Mouse (Mus musculus) intestine, postnatal 0 days (tissue): Measurements from ENCODE around the gene Dusp5. TPM values are rescaled to one million over a fixed set of nuclear protein-coding genes. Genes with fewer than 3 reads are reported as not detected.
"Not testable (repeated sequence)": the region's sequence is repeated elsewhere in the genome, so short reads cannot be mapped to it uniquely, and the experiment has no call there.

Source experiments
- ATAC-seq: fragments of 200-750 bp; cut with Nextera tagmentation; 2 replicates; pipeline ENCODE4 v1.8.0; 2017; ENCODE audit warnings: mild to moderate bottlenecking, moderate TSS enrichment, moderate library complexity
- H3K27ac ChIP-seq: fragments of 300-500 bp; sonication (generic); 2 replicates; pipeline ENCODE4 v1.5.1; 2014; ENCODE audit warnings: mild to moderate bottlenecking, low read depth, low read length, moderate library complexity
- H3K27me3 ChIP-seq: fragments of 300-500 bp; sonication (generic); replicated peaks from 2 replicates; pipeline ENCODE4 v1.6.1; 2014; ENCODE audit warnings: low read length, mixed read lengths; ENCODE audit not compliant: control insufficient read depth, insufficient read depth
- H3K36me3 ChIP-seq: fragments of 300-500 bp; sonication (generic); 2 replicates; pipeline ENCODE4 v1.6.1; 2014; ENCODE audit warnings: mild to moderate bottlenecking, moderate library complexity; ENCODE audit not compliant: control insufficient read depth, insufficient read depth
- H3K4me1 ChIP-seq: fragments of 300-500 bp; sonication (generic); replicated peaks from 2 replicates; pipeline ENCODE4 v1.6.1; 2014; ENCODE audit warnings: antibody characterized with exemption, low read length, mixed read lengths; ENCODE audit not compliant: control insufficient read depth, insufficient read depth
- H3K4me2 ChIP-seq: fragments of 300-500 bp; sonication (generic); replicated peaks from 2 replicates; pipeline ENCODE4 v1.6.1; 2014; ENCODE audit warnings: low read depth, mild to moderate bottlenecking, moderate library complexity
- H3K4me3 ChIP-seq: fragments of 300-500 bp; sonication (generic); 2 replicates; pipeline ENCODE4 v1.5.1; 2014; ENCODE audit warnings: low read depth, low read length
- H3K9ac ChIP-seq: fragments of 300-500 bp; sonication (generic); 2 replicates; pipeline ENCODE4 v1.6.1; 2014; ENCODE audit warnings: mild to moderate bottlenecking, low read depth, low read length
- H3K9me3 ChIP-seq: fragments of 300-500 bp; sonication (generic); 2 replicates; pipeline ENCODE4 v1.6.1; 2016; ENCODE audit warnings: mixed run types; ENCODE audit not compliant: control insufficient read depth
- CTCF ChIP-seq: sonication (generic); IDR thresholded peaks from 2 replicates; pipeline ENCODE4 v1.5.1; 2016; ENCODE audit warnings: low read depth, mild to moderate bottlenecking, control low read depth, antibody characterized with exemption, moderate library complexity
- WGBS: fragments of 180-500 bp; shearing (Covaris S2); extraction: QIAGEN DNeasy Blood & Tissue Kit; methylation state at CpG from one replicate; pipeline ENCODE4 v1.1.7; 2014; 5-methylcytosine and 5-hydroxymethylcytosine counted together
- polyA plus RNA-seq: library from polyadenylated mRNA; unstranded; fragments of >200 nt; fragmentation: Nextera tagmentation; extraction: Ambion mirVana; gene quantifications from 2 replicates; pipeline ENCODE4 v1.2.1, GENCODE M21; 2015

Dusp5 gene
- polyA plus RNA-seq, 1 experiment from 2014 or later, result 12.4 TPM

- Histone ChIP-seq H3K9ac (no peak overlapping the region), H3K36me3 (no peaks in the 10 kb centered on the region), H3K4me2 (no peak overlapping the region), H3K27me3 (no peaks in the 10 kb centered on the region), H3K4me1 (0 out of 2 replicates have a peak, but pooled peaks cover 4% of the 10 kb centered on the region), H3K9me3 (no peaks in the 10 kb centered on the region), H3K27ac (no peak overlapping the region), H3K4me3 (no peak overlapping the region)
- ATAC-seq, result no peak
- WGBS, result 76% methylated on average over 8 of the region's 8 CpGs
- TF ChIP-seq CTCF, result no peak
Observed at GRCm38 (mm10) chr19:53574131-53574530, 45.2 kb downstream of the Dusp5 start.

GRCm38 (mm10) chr19:53574546-53574945 lies 45.6 kb downstream of the Dusp5 start:
- WGBS, result 84% methylated on average over 7 of the region's 7 CpGs
- no peak for ATAC-seq

GRCm38 (mm10) chr19:53575296-53576010 lies 46.5 kb downstream of the Dusp5 start:
- Histone ChIP-seq H3K4me3 (no peak overlapping the region), H3K9me3 (no peaks in the 10 kb centered on the region), H3K4me2 (no peak overlapping the region), H3K9ac (no peak overlapping the region), H3K4me1 (0 out of 2 replicates have a peak, but pooled peaks cover 4% of the 10 kb centered on the region), H3K36me3 (no peaks in the 10 kb centered on the region), H3K27me3 (no peaks in the 10 kb centered on the region), H3K27ac (no peak overlapping the region)
- TF ChIP-seq CTCF, result no peak
- WGBS, result 76% methylated on average over 4 of the region's 4 CpGs
- no peak for ATAC-seq

More at GRCm38 (mm10) chr19:53574546-53574945, 45.6 kb downstream of the Dusp5 start:
- TF ChIP-seq CTCF, result no peak
- Histone ChIP-seq H3K27me3 (no peaks in the 10 kb centered on the region), H3K9me3 (no peaks in the 10 kb centered on the region), H3K4me1 (0 out of 2 replicates have a peak, but pooled peaks cover 4% of the 10 kb centered on the region), H3K4me2 (no peak overlapping the region), H3K27ac (no peak overlapping the region), H3K9ac (no peak overlapping the region), H3K36me3 (no peaks in the 10 kb centered on the region), H3K4me3 (no peak overlapping the region)

- no peak for ATAC-seq
- no peaks in the 10 kb centered on the region for H3K9me3 ChIP-seq
- H3K27ac ChIP-seq, result no peak overlapping the region
- no peak overlapping the region for H3K9ac ChIP-seq
- 0 out of 2 replicates have a peak, but pooled peaks cover 4% of the 10 kb centered on the region for H3K4me1 ChIP-seq
- TF ChIP-seq CTCF, result no peak
- 52% methylated on average over 7 of the region's 7 CpGs for WGBS
- no peaks in the 10 kb centered on the region for H3K36me3 ChIP-seq
- no peaks in the 10 kb centered on the region for H3K27me3 ChIP-seq
- H3K4me3 ChIP-seq, result no peak overlapping the region
- H3K4me2 ChIP-seq, result no peak overlapping the region
Observed at GRCm38 (mm10) chr19:53576061-53576460, 47.2 kb downstream of the Dusp5 start.

GRCm38 (mm10) chr19:53577025-53577800 lies 48.3 kb downstream of the Dusp5 start:
- Histone ChIP-seq H3K9ac (no peak overlapping the region), H3K9me3 (no peaks in the 10 kb centered on the region), H3K4me1 (0 out of 2 replicates have a peak, but pooled peaks cover 4% of the 10 kb centered on the region), H3K36me3 (no peaks in the 10 kb centered on the region), H3K27me3 (no peaks in the 10 kb centered on the region), H3K4me2 (peak overlapping the region; percentile 27; the same call in 1 of the 2 replicates), H3K27ac (no peak overlapping the region), H3K4me3 (no peak overlapping the region)
- ATAC-seq, result peak; percentile 80
- WGBS, result 36% methylated on average over 11 of the region's 11 CpGs
- TF ChIP-seq CTCF, result no peak

- peak; percentile 54 for ATAC-seq
- 11% methylated on average over 8 of the region's 8 CpGs for WGBS
- Histone ChIP-seq H3K9me3 (no peaks in the 10 kb centered on the region), H3K9ac (no peak overlapping the region), H3K27me3 (no peaks in the 10 kb centered on the region), H3K36me3 (no peaks in the 10 kb centered on the region), H3K4me1 (0 out of 2 replicates have a peak, but pooled peaks cover 4% of the 10 kb centered on the region), H3K4me3 (no peak overlapping the region), H3K27ac (no peak overlapping the region), H3K4me2 (no peak overlapping the region)
- peak; percentile 95 for TF ChIP-seq CTCF
Observed at GRCm38 (mm10) chr19:53578597-53579252, 49.8 kb downstream of the Dusp5 start.

- H3K4me3 ChIP-seq, H3K4me2 ChIP-seq, H3K9ac ChIP-seq, H3K27ac ChIP-seq, H3K36me3 ChIP-seq, ATAC-seq, H3K27me3 ChIP-seq, H3K4me1 ChIP-seq: not testable (repeated sequence)
- H3K9me3 ChIP-seq, result peaks cover 13% of the 10 kb centered on the region
- whole genome bisulfite sequencing, result 87% methylated on average over 8 of the region's 8 CpGs
Observed at GRCm38 (mm10) chr19:53580271-53580670, 51.4 kb downstream of the Dusp5 start.

GRCm38 (mm10) chr19:53587686-53588085 lies 58.8 kb downstream of the Dusp5 start:
- not testable (repeated sequence) for H3K27ac ChIP-seq, H3K36me3 ChIP-seq, H3K4me2 ChIP-seq, H3K9ac ChIP-seq, H3K27me3 ChIP-seq, H3K4me3 ChIP-seq, ATAC-seq, H3K4me1 ChIP-seq
- peaks cover 16% of the 10 kb centered on the region for H3K9me3 ChIP-seq
- WGBS, result 90% methylated on average over 3 of the region's 3 CpGs
